Mouse (Mus musculus): ENCODE results near the gene Hdac7.

DNA sequence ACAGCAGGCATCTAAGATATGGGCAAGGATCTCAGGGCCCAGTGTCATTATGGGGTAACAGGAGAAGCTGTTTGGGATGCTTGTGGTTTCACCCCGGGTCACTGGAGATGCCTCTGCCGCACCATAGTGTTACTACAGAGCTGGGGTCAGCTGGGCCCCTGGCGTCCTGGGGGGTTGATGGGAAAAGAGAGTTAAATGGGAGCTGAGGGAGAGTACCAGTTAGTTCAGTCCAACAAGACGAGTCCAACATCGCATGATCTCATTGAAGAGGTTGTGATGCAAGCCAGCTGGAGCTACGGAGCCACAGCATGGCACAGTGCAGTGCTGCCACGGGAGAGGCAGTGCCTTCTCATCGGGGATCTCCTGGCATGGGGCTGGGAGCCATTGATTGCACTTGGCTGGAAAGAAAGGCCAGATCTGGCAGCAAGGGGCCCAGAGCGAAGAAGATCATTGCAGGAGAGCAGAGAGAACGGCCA lies 43.3 kb upstream of the Hdac7 start:
- no peak for TF ChIP-seq POLR2A (IDR thresholded peaks at IDR 0.05; ENCODE audit: low read depth, low read length)
- TF ChIP-seq CTCF (conservative IDR thresholded peaks at IDR 0.05 in 1 of 2, IDR thresholded peaks at IDR 0.05 in 1 of 2; ENCODE audit: low read depth in 2 of 2, low read length in 2 of 2) = no peak

Data from CH12.LX (cell line).